Comparison of ENCODE assay signal across 8 mouse cellular contexts in genomic region chr7:123398828-123399227, GRCm38 (mm10). TPM values are rescaled to one million over a fixed set of nuclear protein-coding genes. Genes with fewer than 3 reads are reported as not detected.
DNase-seq lines count a peak whose midpoint lies in the region; ATAC-seq and TF ChIP-seq lines count a peak whose summit lies in the region.

No protein-coding gene starts in this region.

- H3K9me3 ChIP-seq in forebrain, embryonic 15.5 days: no peaks in the 10 kb centered on the region
- H3K9me3 ChIP-seq in midbrain, postnatal 0 days (ENCODE audit: low read length): no peaks in the 10 kb centered on the region

- intact Hi-C loops in left cerebral cortex, postnatal 4 days (cut with DNase I): loop anchor here (5.0 kb wide), 1 partner anchor 68 kb away; no protein-coding TSS in a partner anchor

- no peak overlapping the region for H3K4me2 ChIP-seq in forebrain, embryonic 15.5 days (replicated peaks)
- H3K4me2 ChIP-seq in midbrain, postnatal 0 days (ENCODE audit: low read depth, low read length, poor library complexity, severe bottlenecking): no peak overlapping the region

- no peak overlapping the region for H3K27ac ChIP-seq in forebrain, embryonic 15.5 days (replicated peaks)
- no peak overlapping the region for H3K27ac ChIP-seq in midbrain, postnatal 0 days (ENCODE audit: low read depth, low read length)

- no peak overlapping the region for H3K9ac ChIP-seq in forebrain, embryonic 15.5 days (replicated peaks)
- no peak overlapping the region for H3K9ac ChIP-seq in midbrain, postnatal 0 days (replicated peaks; ENCODE audit: low read length, poor library complexity, severe bottlenecking)

- peak; percentile 28 to 49 for DNase-seq in urinary bladder, postnatal 36 days (ENCODE audit: low spot score in 2 of 2)
- DNase-seq in urinary bladder, adult 2 months (ENCODE audit: low spot score): no peak
- peak; percentile 51 for DNase-seq in cerebellum, adult 11 months
- peak; percentile 50 for DNase-seq in induced T-regulatory cell, adult 2 months (ENCODE audit: low read depth)
- DNase-seq in left cerebral cortex, postnatal 4 days: peak; percentile 51
- peak; percentile 87 for DNase-seq in midbrain, postnatal 0 days (ENCODE audit: low spot score)
- peak; percentile 14 for DNase-seq in thymus, postnatal 25 days

- peaks cover 8% of the 10 kb centered on the region for H3K4me1 ChIP-seq in forebrain, embryonic 15.5 days
- H3K4me1 ChIP-seq in midbrain, postnatal 0 days (ENCODE audit: insufficient read depth, low read length): no peaks in the 10 kb centered on the region

- TF ChIP-seq CTCF in midbrain, postnatal 0 days (IDR thresholded peaks at IDR 0.05): peak; percentile 91

- no peak overlapping the region for H3K4me3 ChIP-seq in forebrain, embryonic 15.5 days
- H3K4me3 ChIP-seq in midbrain, postnatal 0 days (ENCODE audit: low read depth, low read length): no peak overlapping the region

- H3K27me3 ChIP-seq in forebrain, embryonic 15.5 days: no peaks in the 10 kb centered on the region
- H3K27me3 ChIP-seq in midbrain, postnatal 0 days (ENCODE audit: insufficient read depth, low read length): no peaks in the 10 kb centered on the region

- 25% methylated on average over 7 of the region's 7 CpGs for WGBS in forebrain, embryonic 15.5 days
- 25% methylated on average over 7 of the region's 7 CpGs for WGBS in midbrain, postnatal 0 days

- ATAC-seq in forebrain, embryonic 15.5 days (replicated peaks): peak; percentile 61
- no peak for ATAC-seq in midbrain, postnatal 0 days (ENCODE audit: low FRiP score)

- peaks cover 13% of the 10 kb centered on the region for H3K36me3 ChIP-seq in forebrain, embryonic 15.5 days
- H3K36me3 ChIP-seq in midbrain, postnatal 0 days (ENCODE audit: insufficient read depth, low read length): peaks cover 11% of the 10 kb centered on the region

RNA-seq across cellular contexts. Expression of gene Arhgap17, which starts 29.1 kb away (rescaled TPM):
- 27.4 and 27.9 TPM in 2 replicates for polyA plus RNA-seq in urinary bladder, adult 2 months (2012; rRNA removed)
- polyA plus RNA-seq in forebrain, embryonic 15.5 days (2015; fragmentation: Nextera tagmentation; extraction: Ambion mirVana): 10.1 and 10.3 TPM in 2 replicates
- total RNA-seq in left cerebral cortex, postnatal 4 days (2021): 10 to 100 TPM; 13.1 to 17.0 TPM
- 4.8 and 12.1 TPM in 2 replicates for total RNA-seq in midbrain, postnatal 0 days (2014; rRNA removed)
- 5.3 and 6.3 TPM in 2 replicates for polyA plus RNA-seq in midbrain, postnatal 0 days (2015; fragmentation: Nextera tagmentation; extraction: Ambion mirVana)

RNA-seq across cellular contexts. Expression of gene Lcmt1, which starts 29.2 kb away (rescaled TPM):
- 36.6 and 38.2 TPM in 2 replicates for polyA plus RNA-seq in urinary bladder, adult 2 months (2012; rRNA removed)
- polyA plus RNA-seq in forebrain, embryonic 15.5 days (2015; fragmentation: Nextera tagmentation; extraction: Ambion mirVana): 96.5 and 102 TPM in 2 replicates
- total RNA-seq in left cerebral cortex, postnatal 4 days (2021): 10 to 100 TPM; 87.9 to 93.3 TPM
- 62.8 and 74.8 TPM in 2 replicates for total RNA-seq in midbrain, postnatal 0 days (2014; rRNA removed)
- 114 and 115 TPM in 2 replicates for polyA plus RNA-seq in midbrain, postnatal 0 days (2015; fragmentation: Nextera tagmentation; extraction: Ambion mirVana)
